Mouse (Mus musculus) megakaryocyte, adult 5-6 weeks (primary cell): ENCODE results near the gene Rsc1a1. TPM values are rescaled to one million over a fixed set of nuclear protein-coding genes. Genes with fewer than 3 reads are reported as not detected.
A peak's percentile ranks its signal among the peaks of the same experiment; 100 is the strongest.

Source experiments
- ATAC-seq: 2 replicates; pipeline ENCODE4 v1.8.0; 2016; ENCODE audit warnings: mild to moderate bottlenecking, inconsistent platforms; ENCODE audit not compliant: poor library complexity, severe bottlenecking
- total RNA-seq, 2 experiments: library from RNA; stranded (forward) in 1 of 2; stranded (reverse) in 1 of 2; fragments of 153-499, 151-499 nt in 1 of 2; fragments of 221-1000, 200-1000 nt in 1 of 2; gene quantifications; 2 replicates each; pipeline versions ENCODE4 v1.2.3 to v1.2.4; 2015 to 2017

The Rsc1a1 gene
- total RNA-seq, 2 experiments from 2014 or later = 9.5 to 26.8 TPM

DNA sequence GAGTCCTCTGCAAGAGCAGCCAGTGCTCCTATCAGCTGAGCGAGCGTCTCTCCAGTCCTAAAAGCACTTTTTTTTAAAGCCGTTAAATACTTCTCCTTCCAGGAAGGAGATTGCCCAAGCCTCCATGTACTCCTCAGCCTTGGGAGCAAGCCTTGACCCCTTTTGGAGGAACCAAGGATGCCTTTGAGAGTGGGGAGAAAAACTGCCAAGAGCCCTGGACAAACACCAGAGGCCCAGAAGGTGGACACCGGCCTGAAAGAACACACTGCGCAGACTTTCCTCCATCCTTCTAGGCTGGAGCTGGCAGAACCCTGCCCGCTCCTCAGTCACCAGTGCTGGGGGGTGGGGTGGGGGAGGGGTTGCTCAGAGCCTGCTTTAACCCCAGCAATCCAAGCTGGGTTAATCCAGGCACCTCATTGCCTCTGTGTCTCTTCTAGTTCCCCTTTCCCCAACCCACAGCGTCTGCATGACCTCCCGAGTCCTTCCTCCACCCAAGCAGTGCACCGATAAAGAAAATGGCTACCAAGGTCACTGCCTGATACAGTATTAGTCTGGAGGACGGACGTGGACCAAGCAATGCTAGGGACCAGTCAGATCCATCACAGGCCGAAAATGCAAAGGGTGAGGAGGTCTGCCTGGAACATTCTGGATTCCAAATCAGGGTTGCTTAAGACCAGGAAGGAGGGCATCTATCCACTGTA lies 29.3 kb downstream of the Rsc1a1 start:
- peak; percentile 95 for ATAC-seq

DNA sequence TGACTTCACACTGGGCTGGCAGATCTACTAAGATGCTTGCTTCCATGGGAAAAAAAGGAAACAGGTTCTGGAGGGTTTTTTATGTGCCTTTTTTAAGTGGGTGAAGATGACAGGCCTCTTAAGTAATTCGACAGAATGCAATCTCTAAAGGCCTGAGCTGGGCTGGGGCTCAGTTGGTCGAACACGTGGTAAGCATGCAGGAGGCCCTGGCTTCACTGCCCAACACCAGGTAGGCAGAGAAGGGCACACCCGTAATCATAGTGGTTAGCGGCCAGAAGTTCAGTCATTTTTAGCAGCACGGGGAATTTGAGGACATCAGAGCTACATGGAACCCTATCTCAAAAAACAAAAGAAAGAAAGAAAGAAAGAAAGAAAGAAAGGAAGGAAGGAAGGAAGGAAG lies 30.9 kb downstream of the Rsc1a1 start:
- ATAC-seq = no peak

DNA sequence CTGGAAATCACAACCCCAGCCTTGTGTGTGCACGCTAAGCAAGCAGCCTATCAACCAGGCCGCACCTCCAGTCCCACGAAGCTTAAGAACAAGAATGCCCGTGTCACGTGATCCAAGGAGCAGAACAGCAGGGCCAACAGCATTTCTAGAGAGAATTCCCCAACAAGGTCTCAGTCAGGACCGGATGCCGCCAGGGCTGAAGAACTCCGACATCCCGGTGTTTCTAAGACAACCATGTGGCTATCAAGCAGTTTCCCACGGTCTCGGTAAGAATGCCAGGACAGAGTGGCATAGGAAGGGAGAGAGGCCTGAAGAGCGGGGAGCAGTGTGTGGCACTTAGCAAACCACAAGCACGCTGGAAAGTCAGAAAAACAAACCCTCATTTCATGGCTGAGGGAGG lies 31.6 kb downstream of the Rsc1a1 start:
- ATAC-seq = no peak

DNA sequence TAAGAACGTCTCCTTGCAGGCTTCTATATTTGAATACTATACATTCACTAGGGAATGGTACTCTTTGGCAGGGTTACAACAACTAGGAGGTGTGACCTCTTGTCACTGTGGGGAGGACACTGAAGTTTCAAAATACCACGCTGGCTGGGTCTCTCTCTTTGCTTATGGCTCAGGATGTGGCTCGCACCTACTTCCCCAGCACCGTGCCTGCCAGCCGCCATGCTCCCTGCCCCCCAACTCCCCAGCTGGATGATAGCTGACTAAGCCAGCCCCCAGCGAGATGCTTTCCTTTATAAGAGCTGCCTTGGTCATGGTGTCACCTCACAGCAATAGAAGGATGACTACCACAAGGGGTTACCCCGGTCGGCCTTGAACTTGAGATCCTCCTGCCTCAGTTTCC lies 32.4 kb downstream of the Rsc1a1 start:
- no peak for ATAC-seq

DNA sequence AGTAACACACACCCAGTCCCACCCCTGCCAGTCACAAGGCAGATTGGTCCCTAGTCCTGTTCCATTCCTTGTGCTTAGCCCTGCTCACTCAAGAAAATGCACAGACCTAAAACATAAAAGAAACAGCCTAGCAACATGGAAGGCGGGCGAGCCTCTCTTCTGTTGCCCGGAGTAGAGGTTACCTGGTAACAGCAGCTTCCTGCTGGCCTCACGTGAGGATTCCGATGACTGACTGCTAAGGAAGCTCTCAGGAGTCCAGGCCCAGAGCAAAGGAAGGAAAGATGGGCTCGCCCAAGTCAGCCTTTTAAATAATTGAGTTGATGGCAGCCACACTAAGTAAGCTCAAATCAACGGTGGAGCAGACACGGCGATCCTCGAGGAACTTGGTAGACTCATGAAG lies 33.5 kb downstream of the Rsc1a1 start:
- no peak for ATAC-seq

DNA sequence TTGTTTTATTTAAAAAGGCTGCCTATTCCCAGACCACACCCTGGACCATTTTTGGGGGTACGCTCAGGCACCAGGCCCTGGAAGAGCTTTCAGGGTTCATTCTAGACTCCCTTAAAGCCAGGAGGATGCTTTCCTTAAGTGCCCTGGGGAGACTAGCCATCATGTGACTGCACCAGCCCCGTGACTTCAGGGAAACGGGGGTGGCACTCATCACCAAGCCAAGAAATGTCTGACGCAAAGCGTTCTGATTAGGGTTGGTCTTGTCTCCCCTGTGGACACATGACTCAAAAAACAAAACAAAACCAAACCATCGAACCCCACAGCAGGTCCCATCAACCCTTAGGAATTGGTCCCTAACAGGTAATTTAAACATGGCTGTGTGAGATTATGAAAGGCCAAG lies 34.1 kb downstream of the Rsc1a1 start:
- ATAC-seq = no peak

DNA sequence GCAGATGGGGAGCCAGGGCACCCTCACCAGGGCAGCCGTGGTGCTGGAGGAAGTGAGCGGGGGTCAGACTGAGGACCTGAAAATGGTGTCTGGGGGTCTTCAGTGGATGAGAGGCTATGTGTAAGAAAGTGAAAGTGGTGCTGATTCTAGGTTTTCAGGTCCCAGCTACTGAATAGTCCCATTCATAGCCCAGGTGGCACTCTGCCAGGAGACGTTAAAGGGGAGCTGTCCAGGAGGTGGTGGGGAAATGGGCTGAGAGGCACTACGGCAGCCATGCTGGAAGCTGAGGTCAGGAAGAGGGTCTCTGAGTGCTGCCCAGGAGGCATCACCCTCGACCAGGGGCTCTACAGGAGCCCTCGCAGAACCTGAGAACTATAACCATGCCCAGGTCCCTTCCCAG lies 36.2 kb downstream of the Rsc1a1 start:
- no peak for ATAC-seq

DNA sequence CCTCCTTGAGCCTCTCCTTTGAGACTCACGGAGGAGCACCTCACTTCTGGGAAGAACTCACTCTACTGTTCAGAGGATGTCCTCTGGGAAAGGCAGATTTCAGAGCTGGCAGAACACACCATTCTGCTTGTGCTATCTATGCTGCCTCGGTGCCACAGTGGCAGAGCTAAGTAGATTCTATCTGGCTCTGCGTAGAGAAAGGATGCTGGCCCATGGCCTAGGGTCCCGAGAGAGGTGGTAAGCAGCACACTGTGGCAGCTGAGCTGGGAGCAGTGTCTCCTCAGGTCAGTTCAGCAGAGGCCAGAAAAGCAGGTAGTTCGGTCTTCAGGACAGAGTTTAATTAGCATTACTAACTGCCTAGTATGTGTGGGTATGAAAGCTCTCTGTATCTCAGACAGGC lies 37.1 kb downstream of the Rsc1a1 start:
- ATAC-seq = no peak

DNA sequence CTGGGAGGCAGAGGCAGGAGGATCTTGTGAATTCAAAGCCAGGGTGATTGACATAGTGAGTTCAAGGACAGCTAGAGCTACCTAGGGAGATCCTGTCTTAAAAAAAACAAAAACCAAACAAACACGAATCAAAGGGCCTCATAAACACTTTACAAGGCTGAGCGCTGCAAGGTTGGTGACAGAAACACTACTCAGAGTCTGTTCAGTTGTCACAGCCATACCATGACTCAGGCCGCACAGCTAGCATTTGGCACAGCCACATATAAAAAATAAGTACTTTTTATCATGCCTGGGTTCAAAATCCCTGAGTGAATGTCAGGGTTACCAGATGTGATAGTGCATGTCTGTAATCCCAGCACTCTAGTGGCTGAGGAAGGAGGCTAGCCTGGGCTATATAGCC lies 38.2 kb downstream of the Rsc1a1 start:
- no peak for ATAC-seq

DNA sequence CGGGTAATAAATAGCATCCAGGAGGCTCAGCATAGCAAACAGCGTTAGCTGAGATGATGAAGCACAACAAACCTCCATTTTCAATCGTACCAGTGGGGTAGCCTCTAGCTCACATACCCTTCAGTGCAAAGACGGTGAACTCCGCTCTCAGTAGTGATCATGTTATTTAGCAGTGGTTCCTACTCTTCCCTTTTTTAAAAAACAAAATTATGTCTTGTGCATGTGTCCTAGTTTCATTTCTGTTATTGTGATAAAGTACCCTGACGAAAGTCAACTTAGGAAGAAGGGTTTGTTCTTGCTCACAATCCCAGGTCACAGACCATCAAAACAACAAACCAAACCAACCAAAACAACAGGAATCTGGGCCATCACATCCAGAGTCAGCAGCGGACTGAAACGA lies 39.4 kb downstream of the Rsc1a1 start:
- peak; percentile 51; the same call in 1 of the 2 replicates for ATAC-seq

DNA sequence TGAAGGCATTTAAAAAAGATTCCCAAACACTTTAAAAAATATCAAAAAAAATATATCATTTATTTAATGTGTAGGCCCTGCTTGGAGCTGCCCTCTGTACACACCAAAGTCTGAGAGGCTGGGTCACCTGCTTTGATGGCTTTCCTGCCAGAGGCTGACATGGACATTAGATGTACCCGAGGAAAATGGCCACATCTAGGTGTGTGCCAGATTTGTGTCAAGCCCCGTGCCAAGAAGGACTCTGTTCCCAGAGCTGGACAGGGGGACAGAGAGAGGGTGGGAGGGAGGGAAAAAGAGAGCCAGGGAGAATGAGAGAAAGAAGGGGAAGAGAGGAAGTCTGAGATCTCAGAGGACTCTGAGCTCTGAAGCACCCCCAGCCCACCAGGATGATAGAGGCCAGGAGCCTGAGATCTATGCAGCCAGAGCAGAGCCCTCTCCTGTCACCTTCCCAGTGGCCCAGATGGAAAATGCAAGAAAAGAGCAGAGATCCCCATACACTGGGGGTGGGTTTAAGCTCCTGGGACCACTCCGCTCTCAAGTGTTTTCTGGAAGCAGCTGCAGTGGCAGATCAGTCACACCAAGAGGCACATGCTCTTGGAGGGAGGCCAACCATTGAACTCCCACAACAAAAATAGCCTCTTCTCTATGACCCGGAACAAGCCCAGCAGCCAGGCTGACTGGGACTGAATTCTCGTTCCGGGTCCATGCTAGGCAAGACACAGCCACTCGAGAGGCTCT lies 42.1 kb downstream of the Rsc1a1 start:
- no peak for ATAC-seq

DNA sequence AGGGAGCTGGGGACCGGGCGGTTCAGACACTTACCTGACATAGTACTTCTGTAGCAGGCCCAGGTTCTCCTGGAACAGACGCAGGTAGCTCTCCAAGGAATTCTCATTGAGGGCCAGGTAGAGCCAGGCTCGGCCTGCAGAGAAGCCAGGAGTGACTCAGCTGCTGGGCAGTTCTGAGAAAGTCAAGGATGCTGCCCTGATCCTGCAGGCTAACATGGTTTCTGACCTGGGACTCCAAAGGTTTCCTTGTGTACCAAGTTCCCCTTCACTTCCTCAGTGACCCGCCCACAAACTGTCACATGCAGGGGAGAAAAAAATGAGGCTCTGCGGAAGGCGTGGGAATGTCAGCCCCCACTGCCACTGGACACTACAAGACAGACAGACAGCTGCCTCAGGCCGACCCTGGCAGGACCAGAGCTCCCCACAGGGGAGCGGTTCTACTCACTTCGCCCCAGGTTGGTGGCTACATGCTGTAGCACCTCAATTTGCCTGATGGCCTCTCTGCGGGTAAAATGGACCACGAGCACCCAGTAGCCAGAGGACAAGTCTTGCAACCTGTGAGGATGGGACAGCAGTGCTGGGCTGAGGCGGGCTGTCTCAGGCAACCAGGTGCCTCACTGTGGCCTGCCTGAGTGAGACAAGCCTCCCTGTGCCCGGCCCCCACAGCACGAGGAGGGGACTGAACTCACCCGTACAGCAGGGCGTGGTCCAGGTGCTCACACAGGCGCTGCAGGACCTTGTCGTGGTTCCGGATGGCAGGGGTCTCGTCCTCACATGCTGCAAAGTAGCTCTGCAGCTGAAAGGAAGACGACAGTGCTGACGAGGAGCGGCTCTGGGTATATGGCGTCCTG lies 43.2 kb downstream of the Rsc1a1 start:
- ATAC-seq = no peak

DNA sequence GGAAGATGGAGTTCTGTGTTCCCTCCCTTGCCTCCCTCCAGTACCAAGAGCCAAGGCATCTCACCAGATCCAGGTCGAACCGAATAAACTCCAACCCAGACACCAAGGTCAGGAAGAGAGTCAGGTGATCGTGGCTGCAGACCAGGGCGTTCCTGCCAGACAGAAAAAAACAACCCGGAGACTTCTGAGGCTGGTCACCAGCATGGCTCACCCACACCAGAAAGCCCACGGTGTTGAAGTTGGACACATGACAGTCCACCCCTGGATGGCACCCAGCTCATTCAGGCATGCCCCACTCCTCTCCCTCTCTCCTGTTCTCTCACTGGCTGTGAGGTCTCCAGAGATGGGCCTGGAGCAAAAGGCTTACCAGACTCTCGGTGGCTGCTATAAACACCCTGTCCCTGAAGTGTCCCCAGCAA lies 44.0 kb downstream of the Rsc1a1 start:
- no peak for ATAC-seq

DNA sequence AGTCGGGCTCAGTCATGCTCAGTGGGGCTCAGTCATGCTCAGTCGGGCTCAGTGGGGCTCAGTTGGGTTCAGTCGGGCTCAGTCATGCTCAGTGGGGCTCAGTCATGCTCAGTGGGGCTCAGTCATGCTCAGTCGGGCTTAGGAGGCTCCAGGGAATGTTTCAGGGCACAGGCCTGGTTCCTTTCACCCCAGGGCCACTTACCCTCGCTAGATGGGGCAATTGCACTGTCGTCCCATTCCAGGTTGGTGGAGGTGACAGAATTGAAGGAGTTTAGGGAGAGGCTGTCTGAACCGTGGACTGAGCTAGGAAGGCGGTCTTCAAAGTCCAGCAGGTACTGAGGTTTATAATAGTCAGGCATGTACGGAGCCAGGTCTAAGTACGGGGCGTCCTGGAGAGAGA lies 45.9 kb downstream of the Rsc1a1 start:
- ATAC-seq = no peak

DNA sequence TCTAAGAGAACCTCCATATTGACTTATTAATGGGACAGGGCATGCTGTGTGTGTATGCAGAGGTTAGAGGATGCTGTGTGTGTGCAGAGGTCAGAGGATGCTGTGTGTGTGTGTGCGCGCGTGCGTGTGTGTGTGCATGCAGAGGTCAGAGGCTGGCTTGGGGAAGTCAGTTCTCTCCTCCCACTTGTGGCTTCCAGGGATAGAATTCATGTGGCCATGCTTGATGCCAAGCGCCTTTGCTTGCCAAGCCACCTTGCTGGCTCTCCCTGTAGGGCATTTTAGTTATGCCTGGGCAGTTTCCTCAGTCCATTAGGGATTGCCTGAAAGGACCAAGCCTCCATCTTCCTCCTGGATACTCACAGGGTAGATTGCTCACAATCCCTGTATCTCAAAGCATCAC lies 48.7 kb downstream of the Rsc1a1 start:
- ATAC-seq = no peak

DNA sequence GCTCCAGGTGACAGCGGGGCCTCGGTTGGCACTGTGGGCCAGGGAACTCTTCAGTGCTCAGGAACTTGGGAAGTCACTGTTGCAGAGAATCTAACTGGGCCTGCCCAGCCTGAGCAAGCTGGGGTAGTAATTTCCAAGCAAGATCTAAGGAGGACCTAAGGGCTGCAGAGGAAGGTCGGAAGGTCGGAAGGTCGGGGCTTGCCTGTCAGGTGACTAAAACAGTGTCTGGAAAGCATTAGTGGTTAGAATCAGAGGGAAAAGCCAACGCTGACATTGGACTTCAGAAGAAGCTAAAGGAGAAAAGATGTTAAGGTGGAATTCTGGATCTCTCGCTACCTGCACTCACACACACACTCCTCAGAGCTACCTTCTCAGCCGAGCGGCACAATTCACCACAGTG lies 49.4 kb downstream of the Rsc1a1 start:
- no peak for ATAC-seq

Other genes starting within 250 kb of the Rsc1a1 start
- gene Srarp, start 249.5 kb downstream of the Rsc1a1 start, total RNA-seq (2015) = not detected in 2 replicates
- gene Srarp, start 249.5 kb downstream of the Rsc1a1 start, total RNA-seq (2017) = not detected in 2 replicates
- 12.7 TPM in 2 replicates for gene Zbtb17, start 240.9 kb downstream of the Rsc1a1 start, total RNA-seq (2015)
- 12.5 and 19.4 TPM in 2 replicates for gene Zbtb17, start 240.9 kb downstream of the Rsc1a1 start, total RNA-seq (2017)
- 30.4 and 34.2 TPM in 2 replicates for gene Spen, start 147.0 kb downstream of the Rsc1a1 start, total RNA-seq (2015)
- gene Spen, start 147.0 kb downstream of the Rsc1a1 start, total RNA-seq (2017) = 28.7 and 39.3 TPM in 2 replicates
- not detected in 2 replicates for gene Fblim1, start 79.5 kb downstream of the Rsc1a1 start, total RNA-seq (2015)
- gene Fblim1, start 79.5 kb downstream of the Rsc1a1 start, total RNA-seq (2017) = not detected in 2 replicates
- gene Tmem82, start 67.0 kb downstream of the Rsc1a1 start, total RNA-seq (2015) = 0.16 TPM in 1 of 2 replicates, not detected in the other
- gene Tmem82, start 67.0 kb downstream of the Rsc1a1 start, total RNA-seq (2017) = 0.26 TPM in 1 of 2 replicates, not detected in the other
- gene Slc25a34, start 61.8 kb downstream of the Rsc1a1 start, total RNA-seq (2015) = not detected in 2 replicates
- gene Slc25a34, start 61.8 kb downstream of the Rsc1a1 start, total RNA-seq (2017) = not detected in 2 replicates
- 11.1 and 14.9 TPM in 2 replicates for gene Plekhm2, start 20.7 kb downstream of the Rsc1a1 start, total RNA-seq (2015)
- 10.4 and 11.1 TPM in 2 replicates for gene Plekhm2, start 20.7 kb downstream of the Rsc1a1 start, total RNA-seq (2017)
- 25.2 and 29.1 TPM in 2 replicates for gene Ddi2, start 37.8 kb upstream of the Rsc1a1 start, total RNA-seq (2015)
- 37.6 and 47.1 TPM in 2 replicates for gene Ddi2, start 37.8 kb upstream of the Rsc1a1 start, total RNA-seq (2017)
- gene Agmat, start 61.1 kb upstream of the Rsc1a1 start, total RNA-seq (2015) = not detected in 2 replicates
- gene Agmat, start 61.1 kb upstream of the Rsc1a1 start, total RNA-seq (2017) = not detected in 2 replicates
- 4.2 and 5.0 TPM in 2 replicates for gene Dnajc16, start 105.3 kb upstream of the Rsc1a1 start, total RNA-seq (2015)
- 5.6 and 6.1 TPM in 2 replicates for gene Dnajc16, start 105.3 kb upstream of the Rsc1a1 start, total RNA-seq (2017)
- gene Casp9, start 108.0 kb upstream of the Rsc1a1 start, total RNA-seq (2015) = 14.9 and 16.3 TPM in 2 replicates
- gene Casp9, start 108.0 kb upstream of the Rsc1a1 start, total RNA-seq (2017) = 17.3 and 22.1 TPM in 2 replicates
- not detected in 2 replicates for gene Cela2a, start 140.6 kb upstream of the Rsc1a1 start, total RNA-seq (2015)
- gene Cela2a, start 140.6 kb upstream of the Rsc1a1 start, total RNA-seq (2017) = not detected in 2 replicates
- gene Ctrc, start 160.8 kb upstream of the Rsc1a1 start, total RNA-seq (2015) = not detected in 2 replicates
- gene Ctrc, start 160.8 kb upstream of the Rsc1a1 start, total RNA-seq (2017) = not detected in 2 replicates
- 77.1 and 79.0 TPM in 2 replicates for gene Efhd2, start 189.3 kb upstream of the Rsc1a1 start, total RNA-seq (2015)
- 79.7 and 97.2 TPM in 2 replicates for gene Efhd2, start 189.3 kb upstream of the Rsc1a1 start, total RNA-seq (2017)